Mouse (Mus musculus) limb, embryonic 12.5 days (tissue): ENCODE measurements around the gene Ptprj. TPM values are rescaled to one million over a fixed set of nuclear protein-coding genes. Genes with fewer than 3 reads are reported as not detected.

ENCODE experiments used
- ATAC-seq: fragments of 200-750 bp; cut with Nextera tagmentation; 2 replicates; pipeline ENCODE4 v1.8.0; 2017; ENCODE audit warnings: low read depth, moderate TSS enrichment; ENCODE audit not compliant: insufficient number of reproducible peaks, insufficient read depth, low FRiP score, low TSS enrichment
- H3K27ac ChIP-seq: fragments of 300-500 bp; sonication (generic); 2 replicates; pipeline ENCODE4 v1.5.1; 2016; ENCODE audit warnings: mild to moderate bottlenecking, moderate library complexity
- H3K27me3 ChIP-seq: fragments of 300-500 bp; sonication (generic); 2 replicates; pipeline ENCODE4 v1.6.1; 2016; ENCODE audit warnings: mild to moderate bottlenecking, moderate library complexity
- H3K36me3 ChIP-seq: fragments of 300-500 bp; sonication (generic); 2 replicates; pipeline ENCODE4 v1.6.1; 2016; ENCODE audit warnings: mild to moderate bottlenecking, moderate library complexity
- H3K4me1 ChIP-seq: fragments of 300-500 bp; sonication (generic); replicated peaks from 2 replicates; pipeline ENCODE4 v1.6.1; 2016
- H3K4me2 ChIP-seq: fragments of 300-500 bp; sonication (generic); 2 replicates; pipeline ENCODE4 v1.6.1; 2016; ENCODE audit warnings: mild to moderate bottlenecking, moderate library complexity
- H3K4me3 ChIP-seq: fragments of 300-500 bp; sonication (generic); replicated peaks from 2 replicates; pipeline ENCODE4 v1.5.1; 2016; ENCODE audit warnings: mild to moderate bottlenecking
- H3K9ac ChIP-seq: fragments of 300-500 bp; sonication (generic); replicated peaks from 2 replicates; pipeline ENCODE4 v1.6.1; 2016; ENCODE audit warnings: mild to moderate bottlenecking, moderate library complexity
- H3K9me3 ChIP-seq: fragments of 300-500 bp; sonication (generic); 2 replicates; pipeline ENCODE4 v1.6.1; 2016; ENCODE audit warnings: mild to moderate bottlenecking, moderate library complexity
- WGBS: fragments of 180-500 bp; shearing (Covaris S2); methylation state at CpG from one replicate; pipeline ENCODE4 v1.1.7; 2016; 5-methylcytosine and 5-hydroxymethylcytosine counted together
- polyA plus RNA-seq: library from polyadenylated mRNA; unstranded; fragments of >200 nt; fragmentation: Nextera tagmentation; extraction: Ambion mirVana; gene quantifications from 2 replicates; pipeline ENCODE4 v1.2.1, GENCODE M21; 2016

Ptprj gene
- polyA plus RNA-seq, 1 experiment from 2014 or later: 1.3 TPM

DNA sequence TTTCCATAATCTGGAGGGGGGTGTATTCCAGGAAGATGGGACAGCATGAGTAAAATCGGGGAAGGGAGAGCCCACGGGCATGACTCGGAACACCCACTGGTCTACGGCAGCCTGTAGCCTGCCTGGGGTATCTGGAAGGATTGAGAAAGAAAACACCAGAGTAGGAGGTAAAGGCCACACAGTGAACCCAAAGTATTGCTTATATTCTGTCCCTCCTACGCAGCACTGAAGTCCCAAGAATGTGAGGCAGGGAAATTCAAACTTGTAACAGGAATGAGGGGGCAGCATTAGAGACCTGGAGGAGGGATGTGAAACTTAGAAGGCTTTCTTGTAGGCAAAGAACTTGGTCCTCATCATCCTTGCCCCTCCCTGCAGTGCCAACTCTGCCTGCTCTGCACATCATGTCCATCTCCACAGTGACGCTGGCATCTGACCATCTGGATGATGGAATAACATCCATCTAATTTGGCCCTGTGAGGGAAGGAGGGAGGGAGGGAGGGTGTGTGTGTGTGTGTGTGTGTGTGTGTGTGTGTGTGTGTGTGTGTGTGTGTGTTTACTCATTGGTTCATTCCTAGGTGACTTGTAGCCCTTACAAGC is 37.2 kb downstream of the Ptprj start:
- H3K27me3 ChIP-seq: no peaks in the 10 kb centered on the region; the same call in 1 of the 2 replicates
- no peak overlapping the region for H3K27ac ChIP-seq
- no peaks in the 10 kb centered on the region for H3K36me3 ChIP-seq
- no peak overlapping the region for H3K4me3 ChIP-seq
- 94% methylated on average over 6 of the region's 6 CpGs for WGBS
- no peak for ATAC-seq
- no peak overlapping the region for H3K9ac ChIP-seq
- no peak overlapping the region for H3K4me2 ChIP-seq
- H3K9me3 ChIP-seq: no peaks in the 10 kb centered on the region
- no peaks in the 10 kb centered on the region for H3K4me1 ChIP-seq

DNA sequence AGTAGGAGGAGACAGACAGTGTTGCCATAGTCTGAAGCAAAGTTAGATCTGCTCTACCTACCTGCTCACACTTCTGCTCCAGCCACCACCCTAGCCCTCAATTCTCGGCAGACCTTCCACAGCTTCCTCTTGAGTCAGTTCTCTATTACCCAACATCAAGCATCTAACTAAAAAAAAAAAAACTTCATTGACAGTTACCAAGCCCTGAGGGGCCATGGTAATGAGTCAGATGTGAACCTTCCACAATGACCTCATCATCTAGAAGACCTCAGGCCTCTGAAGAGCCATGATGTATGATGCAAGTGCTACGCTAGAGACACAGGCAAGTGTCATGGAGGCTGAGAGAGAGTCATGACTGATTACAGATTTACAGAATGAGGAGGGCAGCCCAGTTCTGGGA is 37.8 kb downstream of the Ptprj start:
- Histone ChIP-seq H3K9ac (no peak overlapping the region), H3K36me3 (no peaks in the 10 kb centered on the region), H3K9me3 (no peaks in the 10 kb centered on the region), H3K4me3 (no peak overlapping the region), H3K4me2 (no peak overlapping the region), H3K27ac (no peak overlapping the region), H3K4me1 (no peaks in the 10 kb centered on the region), H3K27me3 (no peaks in the 10 kb centered on the region; the same call in 1 of the 2 replicates)
- WGBS: 87% methylated on average over 2 of the region's 2 CpGs
- no peak for ATAC-seq

DNA sequence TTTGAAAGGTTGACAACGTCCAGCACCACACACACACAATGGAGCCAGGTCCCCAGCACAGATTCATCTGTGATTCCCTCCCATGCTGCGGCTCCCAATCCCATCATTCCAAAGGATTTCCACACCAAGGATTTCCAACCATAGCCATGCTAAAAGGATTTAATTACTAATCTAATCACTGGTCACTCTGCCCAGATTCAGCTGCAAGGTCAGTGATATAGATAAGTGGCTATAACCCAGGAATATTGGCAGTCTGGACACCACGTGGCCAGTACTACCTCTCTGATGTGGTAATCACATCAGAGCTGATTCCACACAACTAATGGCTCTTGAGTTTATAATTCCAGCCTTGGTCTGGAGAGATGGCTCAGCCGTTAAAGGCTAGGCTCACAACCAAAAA is 41.2 kb downstream of the Ptprj start:
- WGBS: 80% methylated on average over 4 of the region's 4 CpGs
- no peak overlapping the region for H3K27ac ChIP-seq
- H3K36me3 ChIP-seq: no peaks in the 10 kb centered on the region
- no peaks in the 10 kb centered on the region for H3K9me3 ChIP-seq
- no peak overlapping the region for H3K4me3 ChIP-seq
- H3K27me3 ChIP-seq: peaks cover 4% of the 10 kb centered on the region; the same call in 1 of the 2 replicates
- ATAC-seq: no peak
- H3K4me1 ChIP-seq: no peaks in the 10 kb centered on the region
- no peak overlapping the region for H3K9ac ChIP-seq
- H3K4me2 ChIP-seq: no peak overlapping the region

DNA sequence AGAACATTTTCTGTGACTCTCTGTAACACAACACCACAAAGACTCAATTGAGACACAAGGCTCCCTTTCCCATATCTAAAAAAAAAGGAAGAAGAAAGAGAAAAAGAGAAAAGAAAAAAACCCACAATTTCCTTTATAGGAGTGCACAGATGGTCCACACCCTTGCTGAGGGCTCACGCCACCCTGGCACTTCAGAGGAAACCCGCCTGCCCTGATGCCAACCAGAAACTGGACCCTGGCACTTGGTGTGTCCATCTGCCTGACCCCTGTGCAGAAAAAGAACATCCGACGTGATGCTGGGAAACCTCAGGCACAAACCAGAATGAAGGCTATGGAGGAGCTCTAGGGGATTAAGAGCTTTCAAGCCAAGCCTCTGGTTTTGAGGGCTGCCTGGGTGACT is 43.2 kb downstream of the Ptprj start:
- Histone ChIP-seq H3K4me1 (no peaks in the 10 kb centered on the region), H3K9ac (no peak overlapping the region), H3K4me2 (no peak overlapping the region), H3K4me3 (no peak overlapping the region), H3K27ac (no peak overlapping the region), H3K27me3 (peaks cover 4% of the 10 kb centered on the region; the same call in 1 of the 2 replicates), H3K36me3 (no peaks in the 10 kb centered on the region), H3K9me3 (no peaks in the 10 kb centered on the region)
- 63% methylated on average over 4 of the region's 4 CpGs for WGBS
- ATAC-seq: no peak

DNA sequence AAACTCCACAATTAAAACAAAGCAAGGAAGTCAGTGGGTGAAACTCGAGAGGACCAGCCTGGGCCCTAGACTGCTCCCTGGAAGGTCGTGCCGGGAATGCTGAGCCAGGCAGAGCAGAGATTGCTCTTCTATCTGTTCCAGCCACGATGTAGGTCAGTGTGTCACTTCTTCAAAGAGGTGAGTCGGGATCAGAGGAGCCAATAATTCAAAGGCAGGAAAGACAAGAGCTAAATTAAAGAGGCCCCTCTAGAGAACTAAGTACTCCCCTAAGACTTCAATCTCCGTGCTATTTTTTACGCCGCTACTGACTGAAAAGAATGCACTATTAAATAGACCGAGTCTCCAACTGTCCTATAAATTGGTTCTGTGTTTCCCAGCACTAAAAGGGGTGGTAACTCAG is 43.9 kb downstream of the Ptprj start:
- Histone ChIP-seq H3K4me1 (no peaks in the 10 kb centered on the region), H3K36me3 (no peaks in the 10 kb centered on the region), H3K4me2 (no peak overlapping the region), H3K27me3 (peaks cover 4% of the 10 kb centered on the region; the same call in 1 of the 2 replicates), H3K9ac (no peak overlapping the region), H3K4me3 (no peak overlapping the region), H3K27ac (no peak overlapping the region), H3K9me3 (no peaks in the 10 kb centered on the region)
- 10% methylated on average over 9 of the region's 9 CpGs for WGBS
- no peak for ATAC-seq

DNA sequence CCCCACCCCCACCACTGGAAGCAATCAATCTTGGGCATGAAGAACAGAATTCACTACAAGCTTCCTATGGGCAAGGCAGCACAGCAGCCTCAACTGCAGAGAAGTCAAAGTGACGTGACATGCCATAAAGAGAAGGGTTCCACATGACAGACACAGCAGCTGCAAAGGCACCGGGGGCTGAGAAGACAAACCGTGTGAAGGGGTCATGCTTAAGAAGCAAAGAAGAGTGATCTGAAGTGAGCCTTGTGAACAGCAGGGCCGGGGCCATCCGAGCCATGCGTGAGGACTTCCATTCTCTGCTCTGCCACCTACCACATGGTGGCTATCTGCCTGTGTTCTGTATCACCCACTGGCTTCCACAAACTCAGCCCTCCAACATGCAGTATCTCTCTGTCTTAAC is 45.7 kb downstream of the Ptprj start:
- H3K4me3 ChIP-seq: no peak overlapping the region
- no peak overlapping the region for H3K9ac ChIP-seq
- H3K4me1 ChIP-seq: no peaks in the 10 kb centered on the region
- no peak overlapping the region for H3K27ac ChIP-seq
- H3K36me3 ChIP-seq: no peaks in the 10 kb centered on the region
- ATAC-seq: no peak
- no peaks in the 10 kb centered on the region for H3K9me3 ChIP-seq
- 75% methylated on average over 6 of the region's 6 CpGs for WGBS
- no peak overlapping the region for H3K4me2 ChIP-seq
- H3K27me3 ChIP-seq: peaks cover 4% of the 10 kb centered on the region; the same call in 1 of the 2 replicates

DNA sequence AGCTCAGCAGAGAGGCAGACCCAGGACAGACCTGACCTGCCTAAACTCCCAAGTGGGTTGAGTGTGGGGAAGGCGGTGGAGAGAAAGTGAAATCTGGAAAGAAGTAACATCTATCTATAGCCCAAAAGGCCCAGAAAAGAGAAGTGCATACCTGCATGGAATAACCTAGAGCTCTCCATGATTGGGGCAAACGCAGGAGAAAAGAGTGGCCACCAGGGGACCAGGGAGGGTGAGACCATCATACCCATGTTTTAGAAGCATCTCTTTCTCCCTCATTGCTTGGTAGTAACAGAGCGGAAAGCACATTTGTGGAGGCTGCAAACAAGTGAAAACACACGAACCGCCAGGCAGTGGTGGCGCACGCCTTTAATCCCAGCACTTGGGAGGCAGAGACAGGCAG is 46.5 kb downstream of the Ptprj start:
- H3K36me3 ChIP-seq: no peaks in the 10 kb centered on the region
- no peak overlapping the region for H3K9ac ChIP-seq
- WGBS: 94% methylated on average over 7 of the region's 7 CpGs
- H3K4me2 ChIP-seq: no peak overlapping the region
- no peaks in the 10 kb centered on the region for H3K9me3 ChIP-seq
- peaks cover 4% of the 10 kb centered on the region; the same call in 1 of the 2 replicates for H3K27me3 ChIP-seq
- no peak overlapping the region for H3K27ac ChIP-seq
- no peaks in the 10 kb centered on the region for H3K4me1 ChIP-seq
- H3K4me3 ChIP-seq: no peak overlapping the region
- ATAC-seq: no peak

DNA sequence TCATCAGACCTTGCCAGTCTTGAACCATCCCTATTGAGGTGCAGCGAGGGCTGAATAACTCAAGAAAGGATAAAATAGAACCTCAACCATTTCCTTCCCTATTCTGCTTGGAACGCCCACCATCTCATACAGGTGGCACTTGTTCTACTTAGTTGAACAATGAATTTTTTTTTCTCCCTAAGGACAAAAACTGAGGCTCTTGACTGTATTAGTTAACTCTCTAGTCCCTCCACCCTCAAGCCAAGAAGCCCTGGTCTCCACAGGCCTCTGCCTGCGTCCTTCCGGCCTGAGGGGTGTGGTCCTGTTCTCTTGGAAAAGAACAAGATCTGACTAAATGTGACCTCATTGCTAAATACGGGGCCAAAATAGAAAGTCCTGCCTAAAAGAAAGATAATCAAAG is 48.4 kb downstream of the Ptprj start:
- no peaks in the 10 kb centered on the region for H3K36me3 ChIP-seq
- H3K27me3 ChIP-seq: peaks cover 4% of the 10 kb centered on the region; the same call in 1 of the 2 replicates
- no peak overlapping the region for H3K27ac ChIP-seq
- no peak overlapping the region for H3K9ac ChIP-seq
- H3K9me3 ChIP-seq: no peaks in the 10 kb centered on the region
- ATAC-seq: no peak
- 95% methylated on average over 5 of the region's 5 CpGs for WGBS
- H3K4me2 ChIP-seq: no peak overlapping the region
- no peak overlapping the region for H3K4me3 ChIP-seq
- H3K4me1 ChIP-seq: no peaks in the 10 kb centered on the region

DNA sequence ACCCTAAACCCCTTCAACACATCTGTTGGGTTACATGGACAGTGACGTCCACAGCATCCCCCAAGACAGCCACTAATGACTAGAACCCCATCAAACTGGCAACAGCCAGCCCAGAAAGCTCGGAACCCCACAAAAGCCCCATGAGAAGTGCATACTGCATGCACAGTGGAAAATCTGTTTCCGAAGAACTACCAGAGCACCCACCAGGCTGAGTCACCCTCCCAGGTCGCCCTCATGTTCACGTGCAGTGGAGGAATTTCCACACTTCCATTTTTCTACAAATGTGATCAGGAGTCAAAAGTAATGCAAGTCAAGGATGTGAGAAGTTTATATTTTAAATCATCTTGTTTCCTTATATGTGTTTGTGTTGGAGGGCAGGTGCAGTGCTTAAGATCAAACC is 52.3 kb downstream of the Ptprj start:
- Histone ChIP-seq H3K27me3 (0 out of 2 replicates have a peak, but pooled peaks cover 2% of the 10 kb centered on the region), H3K36me3 (no peaks in the 10 kb centered on the region), H3K27ac (no peak overlapping the region), H3K4me1 (no peaks in the 10 kb centered on the region), H3K9me3 (no peaks in the 10 kb centered on the region), H3K4me2 (no peak overlapping the region), H3K4me3 (no peak overlapping the region), H3K9ac (no peak overlapping the region)
- ATAC-seq: no peak
- WGBS: 87% methylated on average over 5 of the region's 5 CpGs

DNA sequence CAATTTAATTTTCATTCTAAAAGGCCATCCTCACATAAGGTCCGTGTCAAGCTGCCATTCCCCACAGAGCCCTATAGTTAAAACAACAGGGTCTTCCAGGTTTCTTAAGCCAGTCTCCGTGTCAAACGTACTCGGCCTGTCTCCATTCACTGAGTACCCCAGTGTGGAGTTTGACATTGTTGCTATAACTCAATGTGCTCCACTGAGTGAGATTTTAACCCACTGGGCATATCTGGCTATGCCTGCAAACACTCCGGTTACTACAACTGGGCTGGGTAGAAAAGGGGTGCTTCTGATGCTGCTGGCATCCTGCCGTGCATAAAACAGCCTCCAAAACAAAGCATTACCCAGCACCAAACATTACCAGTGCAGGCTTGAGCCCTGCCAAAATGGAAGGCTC is 53.5 kb downstream of the Ptprj start:
- Histone ChIP-seq H3K4me3 (no peak overlapping the region), H3K4me1 (no peaks in the 10 kb centered on the region), H3K4me2 (no peak overlapping the region), H3K9ac (no peak overlapping the region), H3K9me3 (no peaks in the 10 kb centered on the region), H3K27me3 (0 out of 2 replicates have a peak, but pooled peaks cover 2% of the 10 kb centered on the region), H3K36me3 (no peaks in the 10 kb centered on the region), H3K27ac (no peak overlapping the region)
- 72% methylated on average over 6 of the region's 6 CpGs for WGBS
- ATAC-seq: no peak

DNA sequence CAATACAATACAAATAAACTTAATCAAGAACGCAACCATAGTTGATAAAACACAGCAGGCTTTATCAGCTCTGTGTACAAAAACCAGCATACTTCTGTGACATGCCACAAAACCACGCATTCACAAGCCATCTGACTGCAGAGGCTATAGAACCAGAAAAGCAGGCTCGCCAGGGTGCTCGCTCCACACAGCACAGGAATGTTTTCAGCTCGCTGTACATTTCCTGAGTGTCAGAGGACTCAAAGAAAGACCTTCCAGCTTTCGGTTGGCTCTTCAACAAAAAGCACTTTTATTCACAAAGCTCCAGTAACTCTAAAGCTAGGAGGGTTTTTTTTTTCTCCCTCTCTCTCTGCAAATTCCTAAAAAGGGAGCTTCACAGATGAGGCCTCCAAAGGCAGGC is 53.9 kb downstream of the Ptprj start:
- Histone ChIP-seq H3K4me1 (no peaks in the 10 kb centered on the region), H3K9ac (no peak overlapping the region), H3K27ac (no peak overlapping the region), H3K9me3 (no peaks in the 10 kb centered on the region), H3K27me3 (0 out of 2 replicates have a peak, but pooled peaks cover 2% of the 10 kb centered on the region), H3K36me3 (no peaks in the 10 kb centered on the region), H3K4me3 (no peak overlapping the region), H3K4me2 (no peak overlapping the region)
- 64% methylated on average over 6 of the region's 6 CpGs for WGBS
- no peak for ATAC-seq

DNA sequence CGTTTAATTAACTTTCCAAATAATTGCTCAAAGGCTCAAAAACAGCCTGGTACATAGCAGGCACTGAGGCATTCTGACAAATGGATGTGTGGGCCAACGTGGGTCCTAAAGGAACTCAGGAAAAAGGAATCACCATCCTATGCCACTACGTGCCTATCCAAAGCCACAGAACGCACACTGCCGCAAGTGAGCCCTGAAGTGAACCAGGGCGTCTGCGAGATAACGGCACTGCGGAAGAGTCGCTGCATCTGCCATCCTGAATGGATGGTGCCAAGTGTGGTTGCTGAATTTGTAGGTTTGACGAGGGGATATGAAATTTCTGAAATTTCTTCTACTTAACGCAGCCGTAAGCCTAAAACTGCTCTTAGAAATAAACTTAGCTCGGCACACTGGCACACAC is 54.6 kb downstream of the Ptprj start:
- Histone ChIP-seq H3K4me3 (no peak overlapping the region), H3K27me3 (0 out of 2 replicates have a peak, but pooled peaks cover 2% of the 10 kb centered on the region), H3K9me3 (no peaks in the 10 kb centered on the region), H3K4me1 (no peaks in the 10 kb centered on the region), H3K4me2 (no peak overlapping the region), H3K36me3 (no peaks in the 10 kb centered on the region), H3K27ac (no peak overlapping the region), H3K9ac (no peak overlapping the region)
- no peak for ATAC-seq
- WGBS: 87% methylated on average over 14 of the region's 14 CpGs
